Mouse (Mus musculus): ENCODE data around the gene Wfdc12.

DNA sequence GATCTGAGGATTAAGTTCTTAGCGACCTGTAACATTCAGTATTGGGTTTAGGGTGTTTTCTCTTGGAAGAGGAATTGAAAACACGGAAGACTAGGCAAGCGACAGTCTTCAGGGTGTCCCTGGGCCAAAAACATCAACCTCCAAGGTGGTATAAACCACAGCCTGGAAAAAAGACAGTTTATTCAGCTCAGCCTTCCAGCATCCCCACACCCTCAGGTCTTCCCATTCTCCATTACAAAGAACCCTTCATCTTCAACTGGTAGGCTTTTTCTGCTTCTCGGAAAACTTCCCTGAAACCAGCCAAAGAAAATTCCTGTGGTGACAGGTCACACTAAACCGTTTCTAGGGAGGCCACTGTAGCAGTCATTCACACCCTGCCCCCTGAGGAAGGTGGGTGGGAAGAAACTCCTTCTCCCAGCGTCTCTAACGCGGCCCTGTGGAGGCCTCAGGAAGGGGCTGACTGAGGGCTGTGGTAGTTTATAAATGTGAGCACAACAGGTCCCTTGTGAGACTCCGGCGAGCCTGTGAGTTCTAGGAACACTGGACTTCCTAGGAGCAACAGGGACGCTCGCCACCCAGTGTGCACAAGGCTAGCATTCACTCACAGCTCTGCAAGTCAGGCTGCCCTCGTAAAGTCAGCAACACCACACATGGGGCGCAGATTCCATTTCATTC lies 40.2 kb downstream of the Wfdc12 start:
- TF ChIP-seq CTCF (IDR thresholded peaks at IDR 0.05; ENCODE audit: borderline replicate concordance, extremely low read depth, insufficient read depth, insufficient read length) (no peak), POLR2A (IDR thresholded peaks at IDR 0.05; ENCODE audit: borderline replicate concordance, extremely low read depth, insufficient read depth, insufficient read length, poor library complexity, severe bottlenecking) (no peak)
